Mouse (Mus musculus) liver, adult 2 months (tissue): ENCODE measurements at regions not wholly inside any gene's neighbourhood (a gene's known extent, or its start where the extent isn't known, plus 50 kb on each side); places are given as distances from the start of the nearest gene placed in this dataset.

Experiments used
- CTCF ChIP-seq: fragments of 200-500 bp; IDR thresholded peaks from 2 replicates; pipeline ENCODE4 v1.5.1; 2011; ENCODE audit warnings: low read depth, low read length, control low read depth
- POLR2A ChIP-seq: fragments of 200-500 bp; IDR thresholded peaks from 2 replicates; pipeline ENCODE4 v1.6.1; 2011; ENCODE audit warnings: low read length, control low read depth; ENCODE audit not compliant: insufficient read depth; ENCODE audit errors: extremely low read depth

DNA sequence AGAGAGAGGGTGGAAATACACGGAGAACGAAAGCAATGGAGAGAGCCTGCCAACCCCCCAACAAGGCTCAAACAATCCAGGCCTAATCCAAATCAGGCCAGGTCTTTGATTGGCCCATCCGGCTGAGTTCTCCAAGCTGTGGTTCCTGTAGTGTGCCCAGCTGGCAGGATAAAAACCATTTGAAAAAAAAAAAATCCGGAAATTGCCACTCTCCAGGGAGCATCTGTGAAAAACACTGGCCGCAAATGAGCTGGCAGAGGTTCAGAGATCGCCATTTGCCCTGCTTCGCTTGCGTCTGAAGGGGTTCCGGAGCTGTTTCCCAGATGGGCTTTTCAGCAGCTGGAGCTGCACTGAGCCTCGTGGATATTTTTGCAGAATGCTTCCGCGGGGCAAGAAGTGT lies 71.4 kb upstream of the Ranbp3l start:
- TF ChIP-seq CTCF (no peak), POLR2A (no peak)
